Comparison of ENCODE assay signal across 8 mouse cellular contexts in genomic region chr16:45159389-45159716, GRCm38 (mm10). TPM values are rescaled to one million over a fixed set of nuclear protein-coding genes. Genes with fewer than 3 reads are reported as not detected.
A peak's percentile ranks its signal among the peaks of the same experiment; 100 is the strongest.
DNase-seq lines count a peak whose midpoint lies in the region; ATAC-seq and TF ChIP-seq lines count a peak whose summit lies in the region.

No protein-coding gene starts in this region.

- H3K4me2 ChIP-seq in lung, embryonic 15.5 days = peak overlapping the region; percentile 81
- H3K4me2 ChIP-seq in embryonic facial prominence, embryonic 14.5 days (ENCODE audit: low read depth, low read length) = peak overlapping the region; percentile 67

- no peak for DNase-seq in lung, postnatal 14 days
- DNase-seq in embryonic facial prominence, embryonic 14.5 days (ENCODE audit: low spot score) = no peak
- peak; percentile 14 for DNase-seq in large intestine, adult 2 months (ENCODE audit: low read depth, low spot score)
- DNase-seq in adrenal gland, adult 18-20 months (ENCODE audit: low spot score in 2 of 2) = no peak
- no peak for DNase-seq in spleen, postnatal 14 days (ENCODE audit: low spot score in 2 of 2)
- DNase-seq in cerebellum, postnatal 4 days (ENCODE audit: low spot score in 2 of 2) = no peak

- peak overlapping the region; percentile 93 for H3K27ac ChIP-seq in lung, embryonic 15.5 days
- peak overlapping the region; percentile 88; the same call in 1 of the 2 replicates for H3K27ac ChIP-seq in embryonic facial prominence, embryonic 14.5 days (replicated peaks; ENCODE audit: low read depth, low read length)
- no peak overlapping the region for H3K27ac ChIP-seq in olfactory bulb, adult 2 months (ENCODE audit: insufficient read depth, low read depth, low read length)

- peak overlapping the region; percentile 81 for H3K9ac ChIP-seq in lung, embryonic 15.5 days
- H3K9ac ChIP-seq in embryonic facial prominence, embryonic 14.5 days (ENCODE audit: low read depth, low read length) = peak overlapping the region; percentile 86

- TF ChIP-seq POLR2A in olfactory bulb, adult 2 months (IDR thresholded peaks at IDR 0.05; ENCODE audit: insufficient read depth, low read depth, low read length) = no peak

- H3K9me3 ChIP-seq in lung, embryonic 15.5 days = no peaks in the 10 kb centered on the region
- no peaks in the 10 kb centered on the region for H3K9me3 ChIP-seq in embryonic facial prominence, embryonic 14.5 days (ENCODE audit: control insufficient read depth, low read length)

- peaks cover 9% of the 10 kb centered on the region for H3K36me3 ChIP-seq in lung, embryonic 15.5 days
- H3K36me3 ChIP-seq in embryonic facial prominence, embryonic 14.5 days (ENCODE audit: control insufficient read depth, insufficient read depth, low read length) = 0 out of 2 replicates have a peak, but pooled peaks cover 4% of the 10 kb centered on the region

- peaks cover 19% of the 10 kb centered on the region for H3K4me1 ChIP-seq in lung, embryonic 15.5 days
- peaks cover 14% of the 10 kb centered on the region for H3K4me1 ChIP-seq in embryonic facial prominence, embryonic 14.5 days (ENCODE audit: control insufficient read depth, insufficient read depth, low read length)
- peaks cover 6% of the 10 kb centered on the region; the same call in 1 of the 2 replicates for H3K4me1 ChIP-seq in olfactory bulb, adult 2 months (ENCODE audit: control insufficient read depth, insufficient read depth, low read length)

- 1% methylated on average over 11 of the region's 11 CpGs for WGBS in lung, embryonic 15.5 days
- WGBS in embryonic facial prominence, embryonic 14.5 days = 4% methylated on average over 11 of the region's 11 CpGs
- WGBS in large intestine, adult 2 months = 1% methylated on average over 11 of the region's 11 CpGs
- whole genome bisulfite sequencing in olfactory bulb, adult 2 months = 3% methylated on average over 11 of the region's 11 CpGs

- H3K4me3 ChIP-seq in lung, embryonic 15.5 days = peak overlapping the region; percentile 95
- peak overlapping the region; percentile 81 for H3K4me3 ChIP-seq in embryonic facial prominence, embryonic 14.5 days (ENCODE audit: low read depth, low read length)
- H3K4me3 ChIP-seq in olfactory bulb, adult 2 months (ENCODE audit: insufficient read depth, low read depth, low read length) = peak overlapping the region; percentile 80

- no peaks in the 10 kb centered on the region for H3K27me3 ChIP-seq in lung, embryonic 15.5 days
- no peaks in the 10 kb centered on the region for H3K27me3 ChIP-seq in embryonic facial prominence, embryonic 14.5 days (replicated peaks; ENCODE audit: control insufficient read depth, insufficient read depth, low read length)

- TF ChIP-seq CTCF in olfactory bulb, adult 2 months (IDR thresholded peaks at IDR 0.05; ENCODE audit: insufficient read depth, low read depth, low read length) = no peak

- no peak for ATAC-seq in lung, embryonic 15.5 days (ENCODE audit: borderline replicate concordance, extremely low read depth, low FRiP score, low TSS enrichment)
- no peak for ATAC-seq in embryonic facial prominence, embryonic 14.5 days (ENCODE audit: low read depth)

RNA-seq across cellular contexts. Expression of gene Atg3, which starts 0.8 kb away (rescaled TPM):
- polyA plus RNA-seq in lung, embryonic 15.5 days (2015; fragmentation: Nextera tagmentation; extraction: Ambion mirVana) = 37.0 and 39.1 TPM in 2 replicates
- 38.2 and 40.0 TPM in 2 replicates for polyA plus RNA-seq in embryonic facial prominence, embryonic 14.5 days (2014; fragmentation: Nextera tagmentation; extraction: Ambion mirVana)
- 11.2 and 15.4 TPM in 2 replicates for polyA plus RNA-seq in large intestine, adult 2 months (2012; rRNA removed)
- polyA plus RNA-seq in olfactory bulb, adult 2 months (2012; ENCODE audit: insufficient read depth, insufficient read length, low replicate concordance, missing spikeins) = not detected in 2 replicates
- 10 to 100 TPM; 47.4 to 62.3 TPM for total RNA-seq in adrenal gland, adult 18-20 months (2021)

RNA-seq across cellular contexts. Expression of gene Slc35a5, which starts 0.8 kb away (rescaled TPM):
- 16.1 and 23.1 TPM in 2 replicates for polyA plus RNA-seq in lung, embryonic 15.5 days (2015; fragmentation: Nextera tagmentation; extraction: Ambion mirVana)
- 17.1 TPM in 2 replicates for polyA plus RNA-seq in embryonic facial prominence, embryonic 14.5 days (2014; fragmentation: Nextera tagmentation; extraction: Ambion mirVana)
- polyA plus RNA-seq in large intestine, adult 2 months (2012; rRNA removed) = 7.5 and 23.4 TPM in 2 replicates
- not detected in 2 replicates for polyA plus RNA-seq in olfactory bulb, adult 2 months (2012; ENCODE audit: insufficient read depth, insufficient read length, low replicate concordance, missing spikeins)
- total RNA-seq in adrenal gland, adult 18-20 months (2021) = 10 to 100 TPM; 25.6 to 34.0 TPM
